Mouse (Mus musculus) thymus, postnatal 14 days (tissue): ENCODE results near the gene Pdk1.
"Not testable (repeated sequence)": the region's sequence is repeated elsewhere in the genome, so short reads cannot be mapped to it uniquely, and the experiment has no call there.

Experiments
- DNase-seq: peaks from one replicate; pipeline ENCODE4 v3.0.0; 2021

Pdk1 gene

GRCm38 (mm10) chr2:71874836-71875235 is 1.8 kb downstream of the Pdk1 start:
- no peak for DNase-seq

DNA sequence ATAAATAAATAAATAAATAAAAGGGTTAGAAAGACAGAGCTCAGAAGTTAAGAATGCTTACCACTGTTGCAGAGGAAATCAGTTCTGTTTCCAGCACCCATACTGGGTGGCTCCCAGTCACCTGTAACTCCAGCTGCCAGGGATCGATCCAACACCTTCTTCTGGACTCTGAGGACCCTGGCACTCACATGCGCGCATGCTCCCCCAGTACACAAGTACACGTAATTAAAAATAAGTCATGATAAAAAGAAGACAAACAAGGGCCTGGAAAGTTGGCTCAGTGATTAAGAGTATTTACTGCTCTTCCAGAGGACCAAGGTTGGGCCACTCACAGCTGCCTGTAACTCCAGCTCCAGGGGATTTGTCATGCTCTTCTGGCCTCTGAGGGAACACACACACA is 4.8 kb downstream of the Pdk1 start:
- DNase-seq: no peak

DNA sequence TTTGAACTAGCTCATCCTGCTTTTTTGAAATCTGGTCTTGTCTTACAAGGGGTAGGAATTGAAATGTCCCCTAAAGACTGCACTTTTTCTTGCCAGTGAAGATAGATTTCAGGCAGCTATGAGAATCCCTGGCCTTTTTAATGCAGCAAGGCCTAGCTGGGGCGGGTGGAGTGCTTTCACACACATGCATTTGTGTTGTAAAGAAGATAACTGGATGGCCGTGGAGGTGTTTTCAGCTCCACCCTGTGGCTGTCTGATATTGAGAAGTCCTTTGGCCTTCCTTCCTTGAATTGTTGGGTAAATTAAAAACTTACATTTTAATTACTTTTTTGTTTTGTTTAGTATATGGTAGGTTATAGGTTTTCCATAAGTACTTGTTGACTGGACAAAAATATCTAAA is 5.4 kb downstream of the Pdk1 start:
- DNase-seq: no peak

- DNase-seq: no peak
Observed at GRCm38 (mm10) chr2:71878943-71879342, 5.9 kb downstream of the Pdk1 start.

DNA sequence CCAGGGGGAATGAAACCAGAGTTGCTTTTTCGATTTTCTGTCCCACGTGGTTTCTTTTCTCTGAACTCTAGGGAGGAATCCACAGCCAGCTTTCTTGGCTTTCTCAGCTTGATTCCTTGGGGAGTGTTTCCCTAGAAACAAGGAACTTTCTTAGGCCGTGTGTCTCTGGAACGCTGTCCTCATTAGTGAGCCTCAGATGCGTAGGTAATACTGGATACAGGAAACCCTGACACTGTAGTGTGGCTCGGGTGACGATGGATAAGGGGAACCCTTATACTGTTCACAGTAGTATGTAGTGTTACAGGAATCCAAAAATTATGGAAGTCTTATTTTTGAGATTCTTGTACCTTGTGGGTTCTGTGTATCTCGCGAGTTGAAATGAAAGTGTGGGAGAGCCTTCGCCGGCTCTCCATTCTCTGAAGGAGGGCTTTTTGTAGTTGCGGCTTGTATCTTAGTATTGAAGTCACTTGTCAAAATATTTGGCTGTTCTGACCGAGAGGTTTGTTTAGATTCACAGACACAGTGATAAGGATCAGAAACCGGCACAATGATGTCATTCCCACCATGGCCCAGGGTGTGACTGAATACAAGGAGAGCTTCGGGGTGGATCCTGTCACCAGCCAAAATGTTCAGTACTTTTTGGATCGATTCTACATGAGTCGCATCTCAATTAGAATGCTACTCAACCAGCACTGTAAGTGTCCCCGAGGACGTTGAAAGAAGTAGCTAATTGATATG is 10.1 kb downstream of the Pdk1 start:
- DNase-seq: no peak

- no peak for DNase-seq
Observed at GRCm38 (mm10) chr2:71887269-71887668, 14.2 kb downstream of the Pdk1 start.

DNA sequence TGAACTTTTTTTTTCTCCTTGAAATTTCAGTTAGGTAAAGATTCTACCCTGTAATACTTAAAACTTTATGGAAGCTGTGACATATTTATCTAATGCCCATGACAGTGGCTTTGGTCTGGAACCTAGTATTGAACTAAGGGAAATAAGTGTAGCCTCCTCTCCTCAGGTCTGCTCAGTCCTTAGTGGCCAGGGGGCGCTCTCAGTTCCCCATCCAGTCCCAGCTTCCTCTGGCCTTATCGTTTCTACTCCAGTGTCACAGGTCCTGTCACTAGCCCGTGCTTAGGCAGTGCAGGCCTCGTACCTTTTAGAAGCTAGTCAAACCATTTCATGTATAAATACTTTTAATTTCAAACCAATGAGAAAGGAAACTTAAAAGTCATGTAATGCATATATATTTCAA is 15.4 kb downstream of the Pdk1 start:
- DNase-seq: no peak

- no peak for DNase-seq
Observed at GRCm38 (mm10) chr2:71891536-71891935, 18.5 kb downstream of the Pdk1 start.

- no peak for DNase-seq
Observed at GRCm38 (mm10) chr2:71892741-71893349, 19.8 kb downstream of the Pdk1 start.

DNA sequence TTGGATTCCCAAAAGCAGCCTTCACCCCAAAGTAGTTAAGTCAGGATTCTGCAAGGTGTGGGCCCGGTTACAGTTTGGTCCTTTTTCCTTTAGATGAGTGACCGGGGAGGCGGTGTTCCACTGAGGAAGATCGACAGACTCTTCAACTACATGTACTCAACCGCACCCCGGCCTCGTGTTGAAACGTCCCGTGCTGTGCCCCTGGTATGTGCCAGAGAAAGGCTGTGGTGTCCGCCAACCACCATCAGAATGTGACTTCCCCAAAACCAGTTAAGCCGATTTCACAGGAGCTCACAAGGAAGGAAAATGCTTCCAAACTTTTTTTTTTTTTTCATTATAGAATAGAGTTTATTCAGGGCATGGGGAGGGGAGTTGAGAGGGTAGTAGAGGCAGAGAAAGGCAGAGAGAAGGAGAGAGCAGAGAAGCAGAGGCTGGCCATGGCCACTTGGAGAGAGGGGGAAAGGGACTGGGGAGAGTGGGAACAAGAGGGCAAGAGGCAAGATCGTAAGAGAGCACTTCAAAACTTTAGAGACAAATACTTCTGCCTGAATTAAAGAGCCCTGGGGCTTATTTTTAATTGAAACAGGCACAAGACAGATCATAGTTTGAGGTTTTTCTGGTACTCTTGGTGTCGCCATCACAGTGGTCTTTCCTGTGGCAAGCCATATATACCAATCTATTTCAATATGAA is 22.7 kb downstream of the Pdk1 start:
- DNase-seq: no peak

DNA sequence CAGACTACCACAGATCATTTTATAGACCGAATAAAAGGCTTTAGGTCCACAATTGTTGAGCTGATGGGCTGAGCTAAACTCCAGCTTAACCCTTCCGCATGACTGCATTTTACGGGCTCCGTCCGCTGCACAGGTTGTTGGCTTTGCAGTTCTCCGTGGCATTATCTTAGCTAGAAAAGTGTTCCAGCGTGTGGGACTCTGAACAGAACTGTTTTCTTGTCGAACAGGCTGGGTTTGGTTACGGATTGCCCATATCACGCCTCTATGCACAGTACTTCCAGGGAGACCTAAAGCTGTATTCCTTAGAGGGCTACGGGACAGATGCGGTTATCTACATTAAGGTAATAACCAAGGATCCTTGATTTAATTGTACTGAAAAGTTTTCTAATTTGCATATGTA is 24.4 kb downstream of the Pdk1 start:
- DNase-seq: no peak

DNA sequence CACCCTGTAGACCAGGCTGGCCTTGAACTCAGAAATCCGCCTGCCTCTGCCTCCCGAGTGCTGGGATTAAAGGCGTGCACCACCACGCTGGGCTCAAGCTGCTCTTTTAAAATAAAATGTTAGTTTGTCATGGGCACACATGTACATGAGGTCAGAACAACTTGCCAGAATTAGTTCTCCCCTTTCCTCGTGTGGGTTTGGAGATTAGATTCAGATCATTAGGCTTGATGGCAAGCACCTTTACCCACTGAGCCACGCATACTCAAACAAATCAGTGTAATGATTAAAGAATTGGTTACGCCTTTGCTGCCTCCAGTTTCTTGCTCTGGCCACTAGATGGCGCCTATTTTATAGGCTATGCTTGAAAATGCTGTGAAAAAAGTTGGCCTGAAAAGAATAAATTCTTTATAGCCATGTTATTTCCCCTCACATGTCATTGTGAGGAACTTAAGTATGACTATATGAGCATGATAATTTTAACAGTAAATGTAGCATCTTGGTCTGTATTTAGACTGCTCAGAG is 25.4 kb downstream of the Pdk1 start:
- peak; percentile 32 for DNase-seq

GRCm38 (mm10) chr2:71899886-71900285 is 26.9 kb downstream of the Pdk1 start:
- no peak for DNase-seq

GRCm38 (mm10) chr2:71905154-71905553 is 32.1 kb downstream of the Pdk1 start:
- DNase-seq: no peak

DNA sequence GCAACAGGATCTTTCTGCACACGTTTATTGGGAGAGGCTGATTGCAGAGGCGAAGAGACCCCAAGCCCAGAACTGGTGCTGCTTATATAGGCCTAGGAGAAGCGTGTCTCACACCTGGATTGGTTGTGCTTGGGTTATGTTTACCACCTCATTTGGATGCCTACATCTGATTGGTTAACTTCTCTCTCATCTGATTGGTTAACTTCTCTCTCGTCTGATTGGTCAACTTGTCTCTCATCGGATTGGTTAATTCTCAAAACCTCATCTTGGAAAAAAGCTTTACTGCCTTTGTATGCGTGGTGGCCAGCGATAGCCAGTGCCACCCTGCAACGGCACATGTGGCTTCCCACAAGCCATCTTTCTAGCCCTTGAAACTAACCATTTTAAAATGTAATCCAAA is 33.3 kb downstream of the Pdk1 start:
- not testable (repeated sequence) for DNase-seq

DNA sequence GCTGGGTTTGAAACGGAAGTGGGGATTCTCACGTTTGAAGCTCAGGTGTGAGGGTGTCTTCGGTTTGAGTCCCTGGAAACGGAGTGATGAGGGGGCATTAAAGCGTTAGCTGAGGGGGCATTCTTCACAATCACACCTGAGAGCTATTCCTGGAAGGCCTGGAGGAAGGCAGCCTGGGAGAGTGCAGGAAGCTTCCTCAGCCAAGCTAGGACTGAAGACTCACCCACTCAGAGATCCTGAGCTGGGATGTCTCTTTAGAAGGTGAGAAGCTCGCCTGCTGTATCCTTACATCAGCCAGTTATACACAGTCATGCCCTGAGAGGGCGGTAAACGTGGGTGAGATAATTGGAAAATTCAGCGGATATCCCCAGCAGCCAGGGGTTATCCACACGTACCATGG is 40.9 kb downstream of the Pdk1 start:
- no peak for DNase-seq

- DNase-seq: no peak
Observed at GRCm38 (mm10) chr2:71919227-71919647, 46.2 kb downstream of the Pdk1 start.

GRCm38 (mm10) chr2:71924931-71925330 is 51.9 kb downstream of the Pdk1 start:
- DNase-seq: not testable (repeated sequence)

DNA sequence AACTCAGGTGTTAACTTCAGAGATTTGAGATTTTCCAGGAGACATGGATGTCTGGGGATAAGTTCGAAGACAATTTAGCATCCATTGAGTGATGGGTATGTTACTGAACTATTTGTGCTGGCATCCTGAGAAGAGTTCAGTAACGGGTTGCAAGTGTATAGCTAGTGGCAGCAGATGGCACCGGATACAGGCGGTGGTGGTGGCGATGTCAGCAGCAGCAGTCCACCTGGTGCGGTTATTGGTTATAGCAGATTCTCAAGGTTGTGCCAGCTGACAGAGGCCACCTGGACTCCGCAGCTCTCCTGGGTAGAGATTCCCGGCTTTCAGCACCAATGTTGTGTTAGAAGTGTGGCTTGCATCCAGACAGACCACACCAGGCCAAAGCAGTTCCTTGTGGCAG is 61.0 kb downstream of the Pdk1 start:
- DNase-seq: no peak

DNA sequence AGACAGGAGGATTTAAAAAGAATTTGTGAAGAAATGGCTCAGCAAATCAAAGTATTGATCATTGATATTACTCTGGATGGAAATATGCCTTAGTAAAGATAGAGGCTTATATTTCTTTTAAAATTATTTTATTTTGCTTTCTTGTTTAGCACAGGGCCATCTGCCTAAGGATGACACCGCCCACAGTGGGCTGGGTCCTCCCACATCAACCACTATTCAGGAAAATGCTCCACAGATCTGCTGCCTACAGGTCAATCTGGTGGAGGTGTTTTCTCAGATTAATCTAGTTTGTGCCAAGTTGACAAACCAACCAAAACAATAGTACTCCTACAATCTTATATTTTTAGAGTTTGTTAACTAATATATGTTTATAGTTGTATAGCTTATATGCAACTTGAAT is 63.7 kb downstream of the Pdk1 start:
- DNase-seq: no peak

DNA sequence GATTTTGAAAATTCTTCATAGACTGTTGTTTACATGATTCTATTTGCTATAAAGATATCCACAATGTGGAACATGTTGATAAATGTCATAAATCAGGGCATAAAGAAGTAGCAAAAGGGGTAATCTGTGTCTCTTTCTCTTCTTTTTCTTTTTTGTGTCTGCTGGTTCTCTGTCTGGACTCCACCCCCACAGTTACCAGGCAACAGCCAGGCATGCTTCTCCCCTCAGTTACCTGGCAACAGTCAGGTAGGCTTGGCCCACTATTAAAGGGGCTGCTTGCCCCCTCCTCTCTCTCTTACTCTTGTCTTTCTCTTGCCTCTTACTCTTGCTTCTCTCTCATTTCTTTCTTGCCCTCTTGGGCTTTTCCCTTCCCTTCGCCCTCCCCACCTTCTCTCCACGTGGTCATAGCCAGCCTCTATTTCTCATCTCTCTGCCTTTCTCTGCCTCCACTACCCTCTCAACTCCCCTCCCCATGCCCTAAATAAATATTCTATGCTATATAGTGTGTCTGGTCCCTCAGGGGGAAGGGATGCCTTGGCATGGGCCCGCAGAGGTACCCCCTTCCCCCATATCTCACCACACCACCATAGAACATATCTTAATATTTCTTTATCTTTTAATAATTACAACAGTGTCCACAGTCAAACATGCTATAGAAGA is 64.8 kb downstream of the Pdk1 start:
- no peak for DNase-seq

DNA sequence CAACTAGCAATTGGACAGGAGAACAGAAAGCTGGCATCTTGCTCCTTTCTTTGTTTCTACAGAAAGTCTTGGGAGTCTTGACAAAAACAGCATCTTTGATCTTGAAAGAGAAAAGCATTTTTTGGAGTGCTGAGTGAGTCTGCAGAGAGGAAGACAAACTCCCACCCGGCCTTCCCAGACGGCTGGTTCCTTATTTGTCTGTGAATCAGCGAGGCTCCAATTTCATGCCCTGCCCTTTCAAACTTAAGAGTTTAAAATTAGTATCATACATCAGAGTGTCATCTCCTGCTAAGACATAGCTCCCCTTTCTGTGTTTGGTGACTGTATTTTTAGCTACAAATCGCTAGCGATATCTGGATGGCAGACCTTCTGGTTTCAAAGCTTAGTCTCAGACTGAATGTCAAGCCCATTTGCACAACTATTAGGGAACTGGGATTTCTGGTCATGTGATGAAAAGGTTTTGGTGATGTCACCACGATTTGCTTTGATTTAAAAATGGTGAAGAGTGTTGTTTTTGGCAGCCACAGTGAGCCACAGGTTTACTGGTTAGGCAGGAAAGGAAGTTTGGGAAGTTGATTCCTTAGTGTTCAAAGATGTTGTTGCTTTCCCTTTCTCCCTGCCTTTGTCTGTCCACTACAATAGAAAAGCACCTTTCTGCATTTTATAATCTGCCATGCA is 65.8 kb downstream of the Pdk1 start:
- DNase-seq: no peak
